16 mouse cellular contexts compared by ENCODE assay signal in the genomic region with DNA sequence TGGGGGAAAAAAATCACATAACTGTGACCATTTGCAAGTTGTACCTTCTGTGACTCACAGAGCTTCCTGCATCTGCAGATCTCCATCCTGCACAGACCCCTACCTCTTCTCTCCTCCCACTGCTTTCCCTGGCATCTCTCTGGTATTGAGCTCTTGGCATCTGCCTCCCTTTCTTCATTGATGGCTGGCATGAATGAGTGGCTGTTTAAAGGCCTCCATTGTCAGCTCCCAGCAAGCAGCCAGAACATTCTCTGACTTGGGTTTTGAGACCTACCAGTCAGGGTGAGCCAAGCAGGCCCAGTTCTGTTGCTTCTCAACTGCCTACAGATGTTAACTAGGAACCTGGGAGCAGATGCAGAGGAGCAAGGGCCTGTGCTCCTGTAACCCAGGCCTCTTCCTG.
DNase-seq lines count a peak whose midpoint lies in the region; TF ChIP-seq lines count a peak whose summit lies in the region.
"Had no signal": no experiment of that assay in that cellular context is flagged by ENCODE, and none has a peak within 500 bp of the region (broad histone marks: within the 10 kb centered on the region; RNA-seq: fewer than 3 reads in every experiment).

No protein-coding gene starts in this region.

- DNase-seq in gastrocnemius, adult 2 months, result no peak
- DNase-seq in gastrocnemius, adult 8-10 months (ENCODE audit: low spot score in 2 of 2), result no peak
- DNase-seq in layer of hippocampus, adult 11-12 months (ENCODE audit: low spot score), result peak; percentile 62
- no peak for DNase-seq in layer of hippocampus, postnatal 25 days (ENCODE audit: extremely low spot score in 1 of 2, low spot score in 1 of 2)
- peak; percentile 60 to 74 for DNase-seq in right cerebral cortex, postnatal 10 days (ENCODE audit: low spot score in 2 of 2)
- no peak for DNase-seq in right cerebral cortex, adult 2 months (ENCODE audit: low spot score in 2 of 2)
- no peak for DNase-seq in ovary, postnatal 10 days (ENCODE audit: low spot score)
- DNase-seq: B cell, adult 2 months; cerebellum, adult 18-20 months; heart, postnatal 10 days; liver, embryonic 13.5 days; lung, postnatal 14 days; right cerebral cortex, postnatal 25 days; thymus, postnatal 14 days had no signal

- intact Hi-C loops in gastrocnemius, adult 2 months (cut with DNase I), result loop anchor here (5.0 kb wide), 1 partner anchor 47 kb away; no protein-coding TSS in a partner anchor

- H3K27ac ChIP-seq in gastrocnemius, adult 2 months, result peak overlapping the region; percentile 97
- H3K27ac ChIP-seq in olfactory bulb, adult 2 months (ENCODE audit: insufficient read depth, low read depth, low read length), result peak overlapping the region; percentile 7; the same call in 1 of the 2 replicates
- H3K27ac ChIP-seq: liver, embryonic 13.5 days had no signal

- H3K4me3 ChIP-seq in gastrocnemius, adult 2 months, result no peak overlapping the region
- no peak overlapping the region for H3K4me3 ChIP-seq in olfactory bulb, adult 2 months (ENCODE audit: insufficient read depth, low read depth, low read length)
- H3K4me3 ChIP-seq: liver, embryonic 13.5 days; midbrain, embryonic 10.5 days had no signal

- TF ChIP-seq POLR2A in olfactory bulb, adult 2 months (IDR thresholded peaks at IDR 0.05; ENCODE audit: insufficient read depth, low read depth, low read length), result no peak

- TF ChIP-seq CTCF in gastrocnemius, adult 2 months (IDR thresholded peaks at IDR 0.05), result no peak
- no peak for TF ChIP-seq CTCF in olfactory bulb, adult 2 months (IDR thresholded peaks at IDR 0.05; ENCODE audit: insufficient read depth, low read depth, low read length)

- H3K4me1 ChIP-seq in olfactory bulb, adult 2 months (ENCODE audit: control insufficient read depth, insufficient read depth, low read length), result peaks cover 64% of the 10 kb centered on the region

Comparison
In these comparisons a context has a peak if more than half of its experiments do, and no peak if none do; other contexts are left out.
1. DNase-seq: peak in layer of hippocampus, adult 11-12 months (single experiment) and right cerebral cortex, postnatal 10 days (2 of 2); none in gastrocnemius, adult 2 months (single experiment), gastrocnemius, adult 8-10 months (0 of 2), layer of hippocampus, postnatal 25 days (0 of 2), right cerebral cortex, adult 2 months (0 of 2) and ovary, postnatal 10 days (single experiment).